Mouse (Mus musculus) olfactory bulb, adult 2 months (tissue): ENCODE measurements around the gene Nup210l. TPM values are rescaled to one million over a fixed set of nuclear protein-coding genes. Genes with fewer than 3 reads are reported as not detected.

Experiments used
- H3K27ac ChIP-seq: fragments of 200-500 bp; 2 replicates; pipeline ENCODE4 v1.5.1; 2012; ENCODE audit warnings: low read depth, low read length; ENCODE audit not compliant: insufficient read depth
- H3K4me1 ChIP-seq: fragments of 200-500 bp; 2 replicates; pipeline ENCODE4 v1.6.1; 2012; ENCODE audit warnings: low read length; ENCODE audit not compliant: control insufficient read depth, insufficient read depth
- H3K4me3 ChIP-seq: fragments of 200-500 bp; 2 replicates; pipeline ENCODE4 v1.5.1; 2012; ENCODE audit warnings: mild to moderate bottlenecking, low read depth, low read length, moderate library complexity; ENCODE audit not compliant: insufficient read depth
- CTCF ChIP-seq: fragments of 200-500 bp; IDR thresholded peaks from 2 replicates; pipeline ENCODE4 v1.5.1; 2012; ENCODE audit warnings: low read depth, mild to moderate bottlenecking, low read length, moderate library complexity; ENCODE audit not compliant: insufficient read depth
- POLR2A ChIP-seq: fragments of 200-500 bp; IDR thresholded peaks from 2 replicates; pipeline ENCODE4 v1.6.1; 2012; ENCODE audit warnings: mild to moderate bottlenecking, low read depth, low read length, moderate library complexity; ENCODE audit not compliant: insufficient read depth
- WGBS: fragments of 180-500 bp; shearing (Covaris S2); methylation state at CpG from one replicate; pipeline ENCODE4 v1.1.7; 2018; 5-methylcytosine and 5-hydroxymethylcytosine counted together
- polyA plus RNA-seq: library from polyadenylated mRNA; stranded (reverse); fragments of >200 nt; gene quantifications from 2 replicates; pipeline ENCODE4 v1.2.4, GENCODE M21; 2012; ENCODE audit warnings: low replicate concordance; ENCODE audit not compliant: missing spikeins, insufficient read depth, insufficient read length

Gene Nup210l
- polyA plus RNA-seq, 1 experiment, result not detected

GRCm38 (mm10) chr3:90208662-90209061 is 104.7 kb downstream of the Nup210l start:
- 0 out of 2 replicates have a peak, but pooled peaks cover 3% of the 10 kb centered on the region for H3K4me1 ChIP-seq
- H3K27ac ChIP-seq, result no peak overlapping the region
- no peak for TF ChIP-seq CTCF
- TF ChIP-seq POLR2A, result no peak
- no peak overlapping the region for H3K4me3 ChIP-seq
- 84% methylated on average over 2 of the region's 2 CpGs for WGBS

- WGBS, result 93% methylated on average over 5 of the region's 5 CpGs
- TF ChIP-seq CTCF (no peak), POLR2A (no peak)
- Histone ChIP-seq H3K4me3 (no peak overlapping the region), H3K27ac (no peak overlapping the region), H3K4me1 (0 out of 2 replicates have a peak, but pooled peaks cover 3% of the 10 kb centered on the region)
These were observed 106.1 kb downstream of the Nup210l start for GRCm38 (mm10) chr3:90209908-90210566.

GRCm38 (mm10) chr3:90211475-90212398 is 107.8 kb downstream of the Nup210l start:
- Histone ChIP-seq H3K4me3 (no peak overlapping the region), H3K27ac (no peak overlapping the region), H3K4me1 (0 out of 2 replicates have a peak, but pooled peaks cover 3% of the 10 kb centered on the region)
- WGBS, result 73% methylated on average over 13 of the region's 13 CpGs
- TF ChIP-seq CTCF (no peak), POLR2A (no peak)

GRCm38 (mm10) chr3:90212723-90213122 is 108.8 kb downstream of the Nup210l start:
- no peak overlapping the region for H3K27ac ChIP-seq

GRCm38 (mm10) chr3:90213377-90213866 is 109.5 kb downstream of the Nup210l start, which contains the start of the genes Rps27 and Rab13:
Rps27 (minus strand) TSS chr3:90213651.
Rab13 (plus strand) TSS chr3:90213695.
- under 1% methylated on average over 42 of the region's 42 CpGs for WGBS
- TF ChIP-seq POLR2A (peak; percentile 97), CTCF (no peak)
- Histone ChIP-seq H3K4me1 (0 out of 2 replicates have a peak, but pooled peaks cover 3% of the 10 kb centered on the region), H3K4me3 (peak within 1 kb of the TSS; percentile 78), H3K27ac (peak within 1 kb of the TSS; percentile 73)

More at GRCm38 (mm10) chr3:90212723-90213122, 108.8 kb downstream of the Nup210l start:
- 0 out of 2 replicates have a peak, but pooled peaks cover 3% of the 10 kb centered on the region for H3K4me1 ChIP-seq
- H3K4me3 ChIP-seq, result peak overlapping the region; percentile 78
- TF ChIP-seq CTCF, result no peak
- TF ChIP-seq POLR2A, result no peak
- 11% methylated on average over 5 of the region's 5 CpGs for WGBS

GRCm38 (mm10) chr3:90213956-90214684 is 110.2 kb downstream of the Nup210l start:
- Histone ChIP-seq H3K4me1 (0 out of 2 replicates have a peak, but pooled peaks cover 3% of the 10 kb centered on the region), H3K4me3 (peak overlapping the region; percentile 78), H3K27ac (peak overlapping the region; percentile 50; the same call in 1 of the 2 replicates)
- no peak for TF ChIP-seq CTCF
- TF ChIP-seq POLR2A, result no peak
- WGBS, result 10% methylated on average over 12 of the region's 12 CpGs

- Histone ChIP-seq H3K27ac (no peak overlapping the region), H3K4me1 (peaks cover 7% of the 10 kb centered on the region; the same call in 1 of the 2 replicates), H3K4me3 (no peak overlapping the region)
- TF ChIP-seq CTCF, result no peak
- no peak for TF ChIP-seq POLR2A
- 35% methylated on average over 1 of the region's 1 CpGs for WGBS
These were observed 112.0 kb downstream of the Nup210l start for GRCm38 (mm10) chr3:90215825-90216380.

- Histone ChIP-seq H3K4me1 (peaks cover 4% of the 10 kb centered on the region; the same call in 1 of the 2 replicates), H3K27ac (no peak overlapping the region), H3K4me3 (no peak overlapping the region)
- 9% methylated on average over 6 of the region's 6 CpGs for WGBS
- TF ChIP-seq POLR2A, result no peak
- TF ChIP-seq CTCF, result no peak
These were observed 116.2 kb downstream of the Nup210l start for GRCm38 (mm10) chr3:90220088-90220487.
